Mouse (Mus musculus) ES-E14 (cell line): ENCODE measurements around the gene Sptssb.

Experiments used
- HCFC1 ChIP-seq: IDR thresholded peaks from 2 replicates; pipeline ENCODE4 v1.6.1; 2012; ENCODE audit warnings: low read length, inconsistent platforms, borderline replicate concordance; ENCODE audit not compliant: insufficient read depth
- MAFK ChIP-seq: IDR thresholded peaks from 2 replicates; pipeline ENCODE4 v1.6.1; 2014; ENCODE audit warnings: mild to moderate bottlenecking, low read depth, low read length, inconsistent platforms; ENCODE audit not compliant: insufficient read depth

GRCm38 (mm10) chr3:69860589-69861521 lies 1.1 kb upstream of the Sptssb start:
- TF ChIP-seq MAFK (no peak), HCFC1 (no peak)
